Mouse (Mus musculus) heart, embryonic 13.5 days (tissue): ENCODE measurements at regions not wholly inside any gene's neighbourhood (a gene's known extent, or its start where the extent isn't known, plus 50 kb on each side); places are given as distances from the start of the nearest gene placed in this dataset.

Experiments used
- ATAC-seq: fragments of 200-750 bp; cut with Nextera tagmentation; 2 replicates; pipeline ENCODE4 v1.8.0; 2017; ENCODE audit warnings: moderate TSS enrichment; ENCODE audit not compliant: insufficient number of reproducible peaks, low FRiP score, low TSS enrichment; ENCODE audit errors: extremely low read depth
- H3K27ac ChIP-seq: fragments of 300-500 bp; sonication (generic); replicated peaks from 2 replicates; pipeline ENCODE4 v1.5.1; 2015; ENCODE audit warnings: moderate library complexity, mild to moderate bottlenecking, inconsistent platforms
- H3K27me3 ChIP-seq: fragments of 300-500 bp; sonication (generic); replicated peaks from 2 replicates; pipeline ENCODE4 v1.6.1; 2015; ENCODE audit warnings: mild to moderate bottlenecking, inconsistent platforms
- H3K36me3 ChIP-seq: fragments of 300-500 bp; sonication (generic); 2 replicates; pipeline ENCODE4 v1.6.1; 2015; ENCODE audit warnings: mild to moderate bottlenecking, inconsistent platforms
- H3K4me1 ChIP-seq: fragments of 300-500 bp; sonication (generic); 2 replicates; pipeline ENCODE4 v1.6.1; 2015; ENCODE audit warnings: inconsistent platforms
- H3K4me2 ChIP-seq: fragments of 300-500 bp; sonication (generic); 2 replicates; pipeline ENCODE4 v1.6.1; 2015; ENCODE audit warnings: inconsistent platforms, mild to moderate bottlenecking, moderate library complexity
- H3K4me3 ChIP-seq: fragments of 300-500 bp; sonication (generic); 2 replicates; pipeline ENCODE4 v1.5.1; 2015; ENCODE audit warnings: moderate library complexity, mild to moderate bottlenecking, inconsistent platforms
- H3K9ac ChIP-seq: fragments of 300-500 bp; sonication (generic); 2 replicates; pipeline ENCODE4 v1.6.1; 2015; ENCODE audit warnings: inconsistent platforms, mild to moderate bottlenecking, moderate library complexity
- H3K9me3 ChIP-seq: fragments of 300-500 bp; sonication (generic); 2 replicates; pipeline ENCODE4 v1.6.1; 2016; ENCODE audit warnings: inconsistent platforms
- WGBS: fragments of 180-500 bp; shearing (Covaris S2); methylation state at CpG from one replicate; pipeline ENCODE4 v1.1.7; 2015; ENCODE audit warnings: mixed read lengths; 5-methylcytosine and 5-hydroxymethylcytosine counted together

DNA sequence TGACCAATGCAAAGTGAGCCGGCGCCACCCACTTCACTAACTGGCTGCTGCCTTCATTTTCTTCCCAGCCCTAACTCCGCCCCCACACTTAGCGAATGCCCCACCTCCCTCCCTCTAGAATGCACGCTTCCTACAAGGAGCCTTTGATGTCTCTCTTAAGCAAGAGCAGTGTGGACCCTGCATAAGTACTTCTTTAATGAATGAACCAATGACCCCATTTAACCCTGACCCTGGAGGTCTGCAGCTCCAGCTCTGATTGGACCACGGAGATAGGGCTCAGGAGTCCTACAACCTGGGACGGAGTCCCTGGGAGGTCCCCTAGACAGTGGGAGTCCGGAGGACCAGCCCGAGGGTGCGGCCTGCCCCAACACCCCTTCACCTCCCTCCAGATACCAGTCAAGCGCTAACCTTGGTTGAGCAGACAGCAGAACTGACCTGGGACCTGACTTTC, 189.7 kb downstream of the Tfap2c start:
- H3K27me3 ChIP-seq: peaks cover 78% of the 10 kb centered on the region

DNA sequence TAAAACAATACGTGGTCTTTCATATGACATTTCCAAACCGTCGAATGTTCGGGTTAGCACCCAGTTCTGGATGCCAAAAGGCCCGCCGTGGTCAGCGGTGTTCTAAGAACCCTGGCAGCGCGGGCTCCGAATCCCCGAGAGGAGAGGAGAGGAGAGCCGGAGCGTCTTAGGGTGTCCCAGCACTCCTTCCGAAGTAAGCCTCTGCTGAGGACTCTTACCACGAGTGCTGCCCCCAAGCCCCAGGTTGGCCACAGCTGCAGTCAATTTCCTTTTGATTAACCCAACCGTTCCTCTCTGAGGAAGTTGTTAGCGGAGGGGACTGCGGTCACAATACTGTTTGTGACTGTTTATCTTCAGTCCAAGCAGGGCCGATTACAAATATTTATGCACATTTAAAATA, 190.1 kb downstream of the Tfap2c start:
- 0 out of 2 replicates have a peak overlapping the region, but pooled peaks have one; percentile 9 for H3K4me2 ChIP-seq

More for the DNA sequence above, 189.7 kb downstream of the Tfap2c start:
- Histone ChIP-seq H3K4me1 (peaks cover 8% of the 10 kb centered on the region; the same call in 1 of the 2 replicates), H3K4me3 (no peak overlapping the region), H3K36me3 (no peaks in the 10 kb centered on the region), H3K4me2 (no peak overlapping the region), H3K9me3 (no peaks in the 10 kb centered on the region), H3K27ac (no peak overlapping the region), H3K9ac (no peak overlapping the region)
- 11% methylated on average over 11 of the region's 11 CpGs for WGBS
- ATAC-seq: no peak; the same call in 1 of the 2 replicates

DNA sequence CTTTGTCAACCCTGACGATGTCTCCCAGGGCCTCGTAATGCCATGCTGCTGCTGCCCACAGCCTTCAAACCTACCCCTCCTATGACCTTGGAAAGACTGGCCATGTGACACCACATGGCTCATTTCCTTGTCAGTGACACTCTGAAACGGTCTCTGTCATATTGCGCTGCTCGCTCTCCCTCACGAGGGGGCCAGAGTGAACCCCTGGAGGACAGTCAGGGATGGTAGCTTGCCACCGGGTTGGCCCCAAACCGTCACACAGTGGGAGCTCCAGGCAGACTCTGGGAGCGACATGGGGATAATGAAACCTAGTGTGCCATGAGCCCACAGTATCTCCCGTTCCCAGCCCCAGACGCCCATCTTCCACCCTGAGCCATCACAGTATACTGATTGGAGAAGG, 188.8 kb downstream of the Bmp7 start:
- Histone ChIP-seq H3K4me1 (no peaks in the 10 kb centered on the region), H3K4me3 (no peak overlapping the region), H3K9ac (no peak overlapping the region), H3K36me3 (no peaks in the 10 kb centered on the region), H3K27me3 (peaks cover 41% of the 10 kb centered on the region), H3K27ac (no peak overlapping the region), H3K9me3 (no peaks in the 10 kb centered on the region), H3K4me2 (no peak overlapping the region)
- WGBS: 81% methylated on average over 11 of the region's 11 CpGs
- ATAC-seq: no peak

More for the DNA sequence above, 190.1 kb downstream of the Tfap2c start:
- no peak for ATAC-seq
- Histone ChIP-seq H3K9ac (no peak overlapping the region), H3K4me1 (peaks cover 8% of the 10 kb centered on the region; the same call in 1 of the 2 replicates), H3K27me3 (peaks cover 73% of the 10 kb centered on the region), H3K9me3 (no peaks in the 10 kb centered on the region), H3K27ac (no peak overlapping the region), H3K4me3 (no peak overlapping the region), H3K36me3 (no peaks in the 10 kb centered on the region)
- WGBS: 16% methylated on average over 19 of the region's 19 CpGs

DNA sequence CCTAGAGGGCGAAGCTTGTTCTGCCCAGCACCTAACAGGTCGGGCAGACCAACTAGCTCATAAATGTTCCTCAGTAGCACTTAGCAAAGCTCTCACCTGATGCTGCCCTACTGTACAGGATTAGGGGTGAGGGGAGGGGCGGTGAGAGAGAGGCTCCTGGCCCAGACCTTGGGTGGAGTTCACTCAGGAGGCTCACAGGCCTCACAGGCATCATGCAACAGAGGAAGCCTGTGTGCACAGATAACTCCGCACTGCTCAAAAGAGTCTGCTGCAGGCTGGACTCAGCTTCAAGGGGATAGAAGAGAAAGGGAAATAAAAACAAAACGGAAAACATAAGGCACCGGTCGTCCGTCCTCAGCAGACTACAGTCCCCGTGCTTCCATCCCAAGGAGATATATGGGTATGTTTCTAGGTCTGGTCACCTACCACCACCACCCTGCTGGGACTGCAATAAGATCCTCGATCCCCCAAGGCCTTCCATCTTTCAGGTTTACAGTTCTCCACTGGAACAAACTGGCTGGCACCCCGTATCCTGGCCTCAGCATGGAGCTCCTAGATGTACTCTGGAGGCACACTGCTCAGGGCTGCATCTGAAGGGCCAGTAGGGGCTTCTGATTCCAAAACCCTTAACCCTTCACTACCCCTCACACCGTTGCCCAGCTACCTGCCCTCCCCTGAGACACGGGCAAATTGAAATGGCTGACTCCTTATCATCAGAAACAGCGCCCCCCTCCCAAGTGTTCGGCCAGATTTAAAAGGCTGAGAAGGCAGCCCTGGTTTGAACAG, 184.2 kb downstream of the Bmp7 start:
- no peak overlapping the region for H3K9ac ChIP-seq
- H3K27me3 ChIP-seq: peaks cover 83% of the 10 kb centered on the region
- no peak for ATAC-seq
- H3K36me3 ChIP-seq: no peaks in the 10 kb centered on the region
- H3K9me3 ChIP-seq: no peaks in the 10 kb centered on the region
- H3K4me3 ChIP-seq: no peak overlapping the region
- WGBS: 44% methylated on average over 15 of the region's 15 CpGs
- no peak overlapping the region for H3K4me2 ChIP-seq
- no peaks in the 10 kb centered on the region; the same call in 1 of the 2 replicates for H3K4me1 ChIP-seq
- no peak overlapping the region for H3K27ac ChIP-seq

DNA sequence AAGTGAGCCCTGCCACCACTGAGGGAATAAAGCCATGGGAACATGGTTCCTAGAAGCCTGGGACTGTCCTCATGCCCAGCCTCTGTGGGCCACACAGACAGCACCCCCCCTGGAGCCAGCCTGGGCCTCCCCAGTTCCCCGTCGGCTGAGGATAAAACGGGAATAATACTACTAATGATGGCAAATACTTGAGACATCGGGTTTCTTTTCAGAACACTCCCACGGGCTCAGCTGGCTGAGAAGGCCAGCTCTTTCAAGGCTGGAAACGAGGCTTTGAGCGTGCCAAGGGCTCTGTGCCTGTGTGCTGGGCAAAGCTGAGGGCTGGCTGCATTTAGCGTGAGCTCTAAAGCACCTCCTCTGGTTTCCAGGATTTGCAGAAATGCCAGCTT, 183.7 kb downstream of the Bmp7 start:
- Histone ChIP-seq H3K36me3 (no peaks in the 10 kb centered on the region), H3K9ac (no peak overlapping the region), H3K4me2 (no peak overlapping the region), H3K9me3 (no peaks in the 10 kb centered on the region), H3K4me3 (no peak overlapping the region), H3K27me3 (peaks cover 85% of the 10 kb centered on the region), H3K27ac (no peak overlapping the region), H3K4me1 (no peaks in the 10 kb centered on the region; the same call in 1 of the 2 replicates)
- ATAC-seq: no peak
- WGBS: 26% methylated on average over 8 of the region's 8 CpGs

DNA sequence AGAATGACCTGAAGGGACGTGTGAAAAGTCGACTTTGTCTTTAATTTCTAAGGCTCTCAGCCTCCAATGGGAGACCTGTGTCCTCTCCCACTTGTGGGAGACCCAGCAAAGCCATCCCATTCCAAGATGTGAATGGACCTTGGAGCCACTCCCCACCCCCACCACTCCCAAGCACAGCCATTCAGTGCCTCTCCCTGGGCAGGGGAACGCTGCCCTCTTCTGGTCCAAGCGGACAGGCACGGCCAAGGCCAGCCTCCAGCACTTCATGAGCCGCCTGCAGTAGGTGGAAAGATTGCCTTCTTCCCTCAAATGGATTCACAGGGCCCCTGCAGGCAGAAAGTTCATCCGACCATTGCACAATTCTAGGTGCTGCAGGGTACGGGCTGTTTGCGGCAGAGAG, 181.6 kb downstream of the Bmp7 start:
- no peak for ATAC-seq
- H3K9ac ChIP-seq: no peak overlapping the region
- H3K4me3 ChIP-seq: no peak overlapping the region
- H3K4me1 ChIP-seq: no peaks in the 10 kb centered on the region; the same call in 1 of the 2 replicates
- H3K9me3 ChIP-seq: no peaks in the 10 kb centered on the region
- H3K4me2 ChIP-seq: no peak overlapping the region
- H3K27ac ChIP-seq: no peak overlapping the region
- no peaks in the 10 kb centered on the region for H3K36me3 ChIP-seq
- peaks cover 77% of the 10 kb centered on the region for H3K27me3 ChIP-seq
- 10% methylated on average over 9 of the region's 9 CpGs for WGBS

DNA sequence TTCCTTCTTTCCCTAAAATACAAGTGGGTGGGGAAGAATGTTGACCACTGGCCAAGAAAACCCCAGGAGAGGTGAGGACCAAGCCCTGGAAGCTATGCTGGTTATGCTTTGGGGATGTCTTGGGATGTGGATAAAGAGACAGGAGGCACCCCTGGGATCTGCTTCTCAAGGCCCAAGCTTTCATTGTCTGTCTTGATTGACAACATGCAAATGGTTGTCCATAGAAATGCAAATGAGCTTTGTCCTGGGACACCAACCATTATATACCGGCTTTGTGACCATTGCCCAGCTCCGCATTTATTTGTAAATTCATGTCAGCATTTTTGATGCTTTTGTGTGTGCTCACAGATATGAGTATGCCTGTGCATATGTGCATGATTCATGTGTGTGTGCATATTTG, 174.9 kb downstream of the Bmp7 start:
- Histone ChIP-seq H3K36me3 (no peaks in the 10 kb centered on the region), H3K9ac (no peak overlapping the region), H3K27ac (no peak overlapping the region), H3K9me3 (no peaks in the 10 kb centered on the region), H3K4me3 (no peak overlapping the region), H3K4me2 (no peak overlapping the region), H3K27me3 (peaks cover 39% of the 10 kb centered on the region), H3K4me1 (0 out of 2 replicates have a peak, but pooled peaks cover 2% of the 10 kb centered on the region)
- WGBS: 83% methylated on average over 2 of the region's 2 CpGs
- no peak for ATAC-seq

DNA sequence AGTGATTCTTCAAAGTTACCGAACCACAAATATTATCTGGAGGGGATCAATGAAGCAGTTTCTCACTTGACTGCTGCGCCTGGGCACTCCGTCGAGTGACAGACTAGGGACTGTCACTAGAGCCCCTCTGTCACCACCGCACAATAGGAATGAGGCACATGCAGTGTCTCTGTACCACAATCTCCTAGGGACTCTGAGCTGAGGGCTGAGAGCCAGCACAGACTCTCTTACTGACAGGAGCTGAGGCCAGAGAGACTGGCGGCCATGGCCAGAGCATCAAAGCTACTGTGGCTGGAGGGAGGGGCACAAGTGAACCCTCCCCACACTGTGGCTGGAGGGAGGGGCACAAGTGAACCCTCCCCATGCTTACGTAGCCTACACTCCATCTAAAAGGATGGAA, 173.7 kb downstream of the Bmp7 start:
- Histone ChIP-seq H3K4me2 (no peak overlapping the region), H3K4me1 (0 out of 2 replicates have a peak, but pooled peaks cover 2% of the 10 kb centered on the region), H3K4me3 (no peak overlapping the region), H3K9me3 (no peaks in the 10 kb centered on the region), H3K36me3 (no peaks in the 10 kb centered on the region), H3K9ac (no peak overlapping the region), H3K27ac (no peak overlapping the region), H3K27me3 (peaks cover 29% of the 10 kb centered on the region)
- ATAC-seq: no peak; the same call in 1 of the 2 replicates
- WGBS: 41% methylated on average over 7 of the region's 7 CpGs

DNA sequence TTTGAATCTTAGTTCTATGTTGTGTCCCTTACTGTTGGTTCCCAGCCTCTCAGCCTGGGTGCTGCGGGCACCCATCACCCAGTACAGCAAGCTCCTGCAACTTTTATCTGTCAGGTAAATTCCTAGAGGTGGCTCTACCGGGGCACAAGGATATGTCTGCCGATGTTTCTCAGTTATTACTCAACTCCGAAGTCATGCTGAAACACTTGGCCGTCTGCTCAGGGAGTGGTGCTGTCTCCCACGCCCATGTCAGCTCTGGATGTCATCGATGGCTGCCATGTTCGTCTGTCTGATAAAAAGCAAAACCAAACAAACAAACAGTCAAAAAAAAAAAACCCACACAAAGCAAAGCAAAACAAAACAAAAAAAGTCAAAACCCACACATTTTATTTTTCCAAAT, 171.4 kb downstream of the Bmp7 start:
- no peak overlapping the region for H3K9ac ChIP-seq
- no peaks in the 10 kb centered on the region for H3K9me3 ChIP-seq
- no peak overlapping the region for H3K4me2 ChIP-seq
- H3K27me3 ChIP-seq: peaks cover 25% of the 10 kb centered on the region
- ATAC-seq: no peak
- no peak overlapping the region for H3K27ac ChIP-seq
- 61% methylated on average over 8 of the region's 8 CpGs for WGBS
- H3K36me3 ChIP-seq: no peaks in the 10 kb centered on the region
- H3K4me1 ChIP-seq: 0 out of 2 replicates have a peak, but pooled peaks cover 6% of the 10 kb centered on the region
- H3K4me3 ChIP-seq: no peak overlapping the region

DNA sequence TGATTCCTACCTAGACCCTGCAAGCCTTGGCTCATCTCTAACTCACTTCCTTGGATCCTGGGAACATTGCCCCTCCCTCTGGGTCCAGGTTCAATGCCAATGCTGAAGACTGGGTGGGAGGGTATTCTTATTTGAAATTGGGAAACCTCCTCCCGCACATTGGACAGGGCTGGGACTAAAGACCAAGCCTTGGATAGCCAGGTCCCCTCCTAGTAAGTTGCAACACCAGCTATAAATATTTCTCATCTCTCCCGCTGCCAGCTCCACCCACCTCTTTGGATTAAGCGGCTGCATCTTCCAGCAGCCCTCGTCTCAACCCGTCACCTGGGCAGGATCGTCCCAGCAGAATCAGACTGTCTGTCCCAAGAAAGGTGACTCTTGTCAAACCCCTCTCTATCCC, 170.1 kb downstream of the Bmp7 start:
- H3K36me3 ChIP-seq: no peaks in the 10 kb centered on the region
- peaks cover 21% of the 10 kb centered on the region for H3K27me3 ChIP-seq
- no peak overlapping the region for H3K4me2 ChIP-seq
- H3K4me1 ChIP-seq: 0 out of 2 replicates have a peak, but pooled peaks cover 6% of the 10 kb centered on the region
- no peak for ATAC-seq
- WGBS: 73% methylated on average over 6 of the region's 6 CpGs
- no peak overlapping the region for H3K4me3 ChIP-seq
- no peak overlapping the region for H3K27ac ChIP-seq
- no peaks in the 10 kb centered on the region for H3K9me3 ChIP-seq
- no peak overlapping the region for H3K9ac ChIP-seq

DNA sequence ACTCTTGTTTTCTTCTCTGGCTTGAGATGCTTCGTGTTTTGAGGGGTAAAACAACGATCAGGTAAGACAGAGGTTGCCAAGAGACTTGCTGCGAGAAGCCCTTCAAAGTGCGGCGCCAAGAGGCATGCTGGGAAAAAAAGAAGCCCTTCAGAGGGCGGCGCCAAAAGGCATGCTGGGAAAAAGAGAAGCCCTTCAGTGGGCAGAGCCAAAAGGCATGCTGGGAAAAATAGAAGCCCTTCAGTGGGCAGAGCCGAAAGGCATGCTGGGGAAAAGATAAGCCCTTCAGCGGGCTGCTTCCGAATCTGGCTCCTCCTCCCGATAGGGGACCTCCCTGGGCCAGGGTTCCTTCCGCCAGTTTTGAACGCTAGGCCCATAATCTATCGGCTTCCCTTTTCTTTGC, 169.5 kb downstream of the Bmp7 start:
- Histone ChIP-seq H3K4me1 (0 out of 2 replicates have a peak, but pooled peaks cover 6% of the 10 kb centered on the region), H3K9me3 (no peaks in the 10 kb centered on the region), H3K4me2 (no peak overlapping the region), H3K9ac (no peak overlapping the region), H3K27me3 (peaks cover 21% of the 10 kb centered on the region), H3K4me3 (no peak overlapping the region), H3K27ac (no peak overlapping the region), H3K36me3 (no peaks in the 10 kb centered on the region)
- WGBS: 66% methylated on average over 14 of the region's 14 CpGs
- no peak for ATAC-seq

DNA sequence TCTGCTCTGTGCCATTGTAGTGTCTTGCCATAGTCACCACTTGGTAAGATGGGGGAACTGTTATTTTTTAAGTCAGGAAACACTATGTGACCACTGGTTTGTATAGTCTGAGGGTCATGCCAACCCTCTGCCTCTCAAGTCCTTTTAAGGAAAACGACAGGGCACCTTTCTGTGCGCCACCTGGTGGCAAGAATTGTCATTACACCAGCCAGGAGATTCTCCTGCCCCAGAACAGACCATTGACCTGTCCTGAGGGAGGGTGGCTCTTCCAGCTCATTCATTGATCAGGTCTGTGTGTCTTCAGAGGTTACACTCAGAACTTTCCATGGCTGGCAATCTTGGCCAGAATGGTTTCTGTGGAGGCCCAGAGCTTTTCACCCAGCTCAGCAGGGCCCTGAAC, 166.9 kb downstream of the Bmp7 start:
- no peak for ATAC-seq
- Histone ChIP-seq H3K27me3 (peaks cover 12% of the 10 kb centered on the region; the same call in 1 of the 2 replicates), H3K27ac (no peak overlapping the region), H3K9ac (no peak overlapping the region), H3K36me3 (no peaks in the 10 kb centered on the region), H3K9me3 (peaks cover 5% of the 10 kb centered on the region; the same call in 1 of the 2 replicates), H3K4me3 (no peak overlapping the region), H3K4me2 (no peak overlapping the region), H3K4me1 (0 out of 2 replicates have a peak, but pooled peaks cover 4% of the 10 kb centered on the region)
- 0% methylated on average over 2 of the region's 2 CpGs for WGBS
